Mouse (Mus musculus) v-Abl transformed pro-B cells (cell line): Measurements from ENCODE around the gene Hkdc1.

Source experiments
- in situ Hi-C, 2 experiments: fragments of 400-800 bp; cut with MboI; formaldehyde crosslinking; loops; one replicate each; pipeline ENCODE4 v1.15.1; 2025; ENCODE audit not compliant: unreplicated experiment in 2 of 2

Hkdc1 gene

DNA sequence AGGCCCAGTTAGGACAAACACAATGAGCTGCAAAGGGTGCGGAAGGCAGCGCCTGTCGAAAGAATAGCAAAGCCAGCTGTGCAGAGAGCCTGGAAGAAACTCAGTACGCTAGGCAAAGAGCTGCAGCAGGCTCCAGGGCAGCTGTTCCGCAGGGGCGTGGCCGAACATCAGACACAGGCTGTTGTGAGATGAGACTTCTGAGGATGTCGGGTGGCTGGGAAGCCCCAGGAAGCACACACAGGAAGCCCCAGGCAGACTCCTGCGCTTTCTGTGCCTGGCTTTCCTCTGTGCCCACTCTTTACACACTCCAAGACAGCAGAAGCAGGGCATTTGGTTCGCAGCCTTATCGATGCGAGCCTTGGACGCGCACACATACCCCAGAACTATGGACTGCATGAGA, 17.4 kb downstream of the Hkdc1 start:
- in situ Hi-C loops: loop anchor here (5.0 to 25.0 kb wide), 3 partner anchors 133 to 568 kb away; no protein-coding TSS in a partner anchor

DNA sequence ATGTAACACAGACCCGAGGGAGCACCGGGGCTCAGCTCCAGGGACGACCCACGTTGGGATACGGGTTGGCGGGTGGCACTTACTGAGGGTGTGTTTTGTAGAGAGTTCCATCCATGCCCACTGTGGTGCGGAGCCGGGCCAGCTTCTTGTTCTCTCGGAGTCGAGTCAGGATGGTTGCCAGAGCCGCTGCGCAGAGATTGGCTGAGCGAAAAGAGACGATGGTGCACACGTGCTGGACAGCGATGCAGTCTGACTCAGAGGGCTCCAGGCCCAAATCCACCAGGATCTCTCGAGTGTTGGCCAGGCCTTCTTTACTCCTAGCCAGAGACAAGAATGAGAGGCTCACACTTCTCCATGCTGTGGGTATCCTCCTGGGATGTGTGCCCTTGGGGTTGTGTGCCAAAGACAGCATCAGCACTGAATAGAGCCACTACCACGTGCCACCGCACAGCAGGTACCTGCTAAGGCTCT, 20.6 kb downstream of the Hkdc1 start:
- in situ Hi-C loops: loop anchor here (10.0 to 25.0 kb wide), 2 partner anchors 217 to 564 kb away; no protein-coding TSS in a partner anchor

DNA sequence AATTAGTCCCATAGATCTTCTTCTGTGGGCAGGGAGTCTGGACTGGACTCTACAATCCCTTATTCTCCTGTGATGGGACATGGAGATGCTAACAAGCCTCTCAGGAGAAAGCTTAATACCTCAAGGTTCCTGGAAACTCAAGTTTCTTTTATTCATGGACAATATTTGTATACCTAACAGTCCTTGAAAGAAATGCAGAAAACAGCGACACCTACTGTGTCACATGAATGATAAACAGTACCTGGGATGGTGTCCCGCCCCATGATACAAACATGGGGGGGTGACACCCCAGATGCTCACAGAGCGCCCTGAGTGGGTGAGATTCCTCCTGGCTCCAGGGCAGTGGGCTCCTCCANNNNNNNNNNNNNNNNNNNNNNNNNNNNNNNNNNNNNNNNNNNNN, 39.3 kb downstream of the Hkdc1 start:
- in situ Hi-C loops: loop anchor here in 1 of 2 experiments (10.0 kb wide), 2 partner anchors 108 to 278 kb away; no protein-coding TSS in a partner anchor

DNA sequence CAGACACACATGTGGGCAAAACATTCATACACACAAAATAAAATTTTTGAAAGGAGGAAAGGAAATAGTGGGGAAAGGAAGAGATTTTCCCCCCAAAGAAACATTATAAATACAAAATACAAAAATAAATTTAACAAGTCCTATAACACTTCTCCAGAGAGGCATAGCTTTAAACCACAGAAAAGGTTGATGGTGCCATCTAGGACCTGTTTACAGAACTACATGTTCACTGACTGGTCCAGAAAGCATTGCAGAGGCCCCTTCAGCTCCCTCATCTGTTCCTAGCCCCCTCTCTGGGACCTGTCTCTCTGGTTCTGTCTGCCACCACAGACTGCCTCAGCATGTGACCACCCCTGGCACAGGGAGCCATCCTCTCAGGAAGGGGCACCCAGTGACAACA, 41.4 kb downstream of the Hkdc1 start:
- in situ Hi-C loops: loop anchor here in 1 of 2 experiments (10.0 kb wide), 2 partner anchors 106 to 276 kb away; no protein-coding TSS in a partner anchor

DNA sequence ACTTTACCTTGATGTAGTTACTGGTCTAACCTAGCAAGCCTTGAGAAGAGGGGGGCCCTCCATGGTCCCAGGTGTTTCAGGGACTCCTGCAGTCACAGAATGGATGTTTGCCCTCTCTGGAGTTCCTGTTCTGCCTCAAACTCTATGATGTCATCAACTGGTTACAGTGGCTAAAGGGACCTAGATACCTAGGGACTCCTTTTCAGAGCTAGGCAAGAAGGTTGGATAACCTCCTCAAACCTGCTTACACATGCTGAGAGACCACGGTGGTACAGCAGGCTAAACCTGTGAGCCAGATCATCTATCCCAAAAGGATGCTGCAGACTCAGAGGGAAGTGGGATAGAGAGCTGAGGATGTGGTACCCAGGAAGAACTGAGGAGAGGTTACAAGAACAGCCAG, 42.5 kb downstream of the Hkdc1 start, which contains the start of gene Hk1:
Gene Hk1, minus strand, starts transcription at position 101 of the 400 bp plus-strand sequence.
- in situ Hi-C loops: loop anchor here in 1 of 2 experiments (10.0 kb wide), 2 partner anchors 105 to 275 kb away; no protein-coding TSS in a partner anchor

DNA sequence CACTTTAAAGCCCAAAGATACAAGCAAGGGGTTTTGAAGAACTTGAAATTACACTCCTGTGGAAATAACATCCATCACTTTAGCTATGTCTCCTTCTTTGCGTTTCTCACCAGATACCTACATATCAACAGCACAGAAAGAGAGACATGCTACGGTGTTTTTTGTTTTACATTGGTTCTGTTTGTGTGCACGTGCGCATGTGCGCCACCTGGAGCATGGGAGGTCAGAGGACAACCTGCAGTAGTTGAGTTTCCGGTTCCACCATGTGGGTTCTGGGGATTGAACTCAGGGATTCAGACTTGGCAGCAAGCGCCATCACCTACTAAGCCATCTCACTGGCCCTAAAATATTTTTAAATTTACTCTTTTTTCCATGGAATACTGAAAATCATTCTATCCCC, 63.5 kb downstream of the Hkdc1 start:
- in situ Hi-C loops: no loop called here

DNA sequence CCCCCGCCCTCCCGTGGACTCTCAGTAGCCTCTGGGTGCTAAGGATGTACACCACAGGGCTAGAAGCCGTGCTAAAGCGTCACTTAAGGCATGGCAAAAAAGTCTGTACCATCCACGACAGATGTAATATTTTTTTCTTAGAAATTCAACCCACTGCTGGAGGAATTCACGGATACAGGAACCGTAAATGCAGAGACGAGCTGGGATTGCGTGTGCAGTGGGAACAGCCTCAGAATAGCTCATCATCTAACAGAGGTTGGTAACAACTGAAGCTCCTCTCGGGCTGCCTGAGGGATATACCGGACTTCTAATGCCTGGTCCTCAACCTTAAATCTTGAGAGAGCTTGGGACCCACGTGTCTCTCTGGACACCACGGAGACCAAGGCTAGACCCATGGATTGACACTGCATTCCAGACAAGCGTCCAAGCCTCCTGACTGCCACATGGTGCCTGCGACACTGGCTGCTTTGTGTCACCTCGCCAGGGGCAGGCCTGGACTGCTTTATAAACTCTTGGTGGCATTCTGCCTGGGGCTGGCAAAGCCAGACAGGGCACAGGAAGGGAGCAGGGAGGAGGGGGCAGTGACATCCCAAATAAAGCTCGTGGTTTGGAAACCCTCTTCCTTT, 66.1 kb downstream of the Hkdc1 start:
- in situ Hi-C loops: no loop called here

DNA sequence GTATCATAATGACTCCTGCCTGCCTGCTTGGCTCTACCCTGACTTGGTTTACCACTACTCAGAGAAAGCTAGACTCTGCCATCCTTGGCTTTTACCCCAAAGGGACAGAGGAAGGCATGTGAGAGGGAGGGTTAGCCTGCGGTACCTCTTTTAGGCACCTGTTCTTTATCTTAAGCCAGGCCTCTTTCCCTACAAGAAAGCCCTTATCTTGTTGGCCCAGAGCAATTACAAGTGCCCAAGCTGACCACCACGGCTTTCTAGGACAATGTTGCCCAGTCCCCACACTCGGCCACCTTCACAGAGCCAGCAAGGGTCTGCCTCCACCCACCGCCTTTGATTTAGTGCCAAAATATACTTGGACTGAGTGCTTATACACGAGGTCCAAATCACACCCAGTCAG, 77.1 kb downstream of the Hkdc1 start:
- in situ Hi-C loops: loop anchor here in 1 of 2 experiments (10.0 kb wide), 1 partner anchor 60 kb away; no protein-coding TSS in a partner anchor

DNA sequence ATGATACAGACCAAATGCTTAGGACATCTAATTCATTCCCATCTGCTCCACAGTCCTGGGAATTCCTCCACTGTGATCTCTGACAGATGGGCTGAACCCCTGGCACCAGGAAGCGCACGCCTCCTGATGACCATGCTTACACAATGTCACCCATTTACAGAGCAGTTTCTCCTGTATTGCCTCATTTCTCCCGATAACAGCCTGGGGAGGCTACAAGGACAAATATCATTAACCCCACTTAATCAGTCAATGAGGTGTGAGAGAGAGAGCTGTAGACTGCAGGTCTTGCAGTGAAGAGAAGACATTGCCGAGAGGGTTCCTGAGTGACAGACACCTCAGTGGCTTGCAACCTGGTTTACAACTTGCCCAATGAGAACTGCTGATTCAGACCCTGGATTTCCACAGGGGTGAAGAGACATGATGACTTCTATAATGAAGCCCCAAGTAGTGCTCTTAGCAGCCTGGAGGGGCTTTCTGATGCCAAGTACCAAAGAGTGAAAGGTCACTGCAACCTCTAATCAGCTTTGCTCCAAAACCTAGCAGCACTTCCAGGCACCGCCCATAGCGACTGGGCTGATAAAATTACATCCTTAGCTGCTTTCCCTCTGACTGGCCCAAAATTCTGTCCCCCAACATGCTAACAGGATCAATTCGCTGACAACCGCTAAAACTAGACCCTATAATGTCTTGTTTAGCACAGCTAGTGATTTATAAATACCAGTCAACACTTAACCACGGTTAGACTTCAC, 78.1 kb downstream of the Hkdc1 start:
- in situ Hi-C loops: loop anchor here in 1 of 2 experiments (10.0 kb wide), 1 partner anchor 59 kb away; no protein-coding TSS in a partner anchor

DNA sequence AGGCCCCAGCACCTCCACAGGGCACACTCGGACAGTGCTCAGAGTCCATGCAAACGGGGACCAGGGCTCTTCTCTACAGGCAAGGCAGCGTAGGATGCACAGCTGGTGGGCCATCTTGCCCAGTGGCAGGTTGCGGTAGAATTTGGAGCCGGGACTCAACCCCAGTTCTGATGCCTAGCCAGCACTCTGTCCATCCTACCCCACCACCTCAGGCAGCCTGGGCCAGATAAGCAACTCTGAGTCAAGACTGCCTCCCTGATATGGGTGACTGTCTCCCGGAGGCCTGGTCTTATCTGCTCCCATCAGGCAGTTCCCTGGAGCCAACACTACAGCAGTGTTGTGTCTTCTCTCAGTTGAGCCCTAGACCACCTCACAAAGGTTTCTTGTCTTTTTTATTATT, 79.8 kb downstream of the Hkdc1 start:
- in situ Hi-C loops: loop anchor here in 1 of 2 experiments (10.0 kb wide), 1 partner anchor 58 kb away; no protein-coding TSS in a partner anchor

DNA sequence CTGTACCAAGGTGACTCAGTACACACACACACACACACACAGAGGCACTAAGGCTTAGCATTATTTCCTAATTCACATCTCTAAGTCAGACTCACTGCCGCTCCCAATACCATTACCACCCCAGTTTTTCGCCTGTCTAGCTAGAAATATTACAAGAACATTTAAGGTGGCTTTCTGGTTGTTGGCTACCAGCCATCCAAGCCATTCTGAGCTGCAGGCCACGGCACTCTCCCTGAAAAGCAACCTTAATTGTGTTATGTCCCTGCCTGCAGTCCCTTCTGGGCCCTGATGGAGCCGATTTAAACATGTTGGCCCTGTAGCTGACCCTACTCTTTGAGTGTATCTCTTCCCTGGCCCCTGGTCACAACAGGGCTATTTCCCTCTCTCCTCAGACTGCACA, 80.3 kb downstream of the Hkdc1 start:
- in situ Hi-C loops: loop anchor here in 1 of 2 experiments (10.0 kb wide), 1 partner anchor 57 kb away; no protein-coding TSS in a partner anchor

DNA sequence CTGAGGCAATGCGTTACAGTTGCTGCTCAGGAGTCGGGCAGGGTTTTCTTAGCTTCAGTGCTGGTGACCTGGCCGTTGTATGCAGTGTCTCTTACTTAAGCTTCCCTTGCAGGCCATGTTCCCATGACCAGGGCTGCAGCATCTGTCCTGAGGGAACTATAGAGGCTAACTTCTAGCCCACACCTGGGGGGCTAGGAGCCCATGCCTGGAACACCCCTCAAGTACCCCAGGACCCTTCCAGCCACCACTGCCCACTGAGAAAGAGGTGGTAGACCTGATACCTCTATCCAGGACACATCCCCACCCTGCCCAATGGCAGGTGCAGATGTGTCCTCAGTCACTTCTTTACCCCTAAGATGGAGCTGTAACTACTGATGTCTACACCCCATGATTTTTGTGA, 81.3 kb downstream of the Hkdc1 start:
- in situ Hi-C loops: loop anchor here in 1 of 2 experiments (10.0 kb wide), 1 partner anchor 56 kb away; no protein-coding TSS in a partner anchor

DNA sequence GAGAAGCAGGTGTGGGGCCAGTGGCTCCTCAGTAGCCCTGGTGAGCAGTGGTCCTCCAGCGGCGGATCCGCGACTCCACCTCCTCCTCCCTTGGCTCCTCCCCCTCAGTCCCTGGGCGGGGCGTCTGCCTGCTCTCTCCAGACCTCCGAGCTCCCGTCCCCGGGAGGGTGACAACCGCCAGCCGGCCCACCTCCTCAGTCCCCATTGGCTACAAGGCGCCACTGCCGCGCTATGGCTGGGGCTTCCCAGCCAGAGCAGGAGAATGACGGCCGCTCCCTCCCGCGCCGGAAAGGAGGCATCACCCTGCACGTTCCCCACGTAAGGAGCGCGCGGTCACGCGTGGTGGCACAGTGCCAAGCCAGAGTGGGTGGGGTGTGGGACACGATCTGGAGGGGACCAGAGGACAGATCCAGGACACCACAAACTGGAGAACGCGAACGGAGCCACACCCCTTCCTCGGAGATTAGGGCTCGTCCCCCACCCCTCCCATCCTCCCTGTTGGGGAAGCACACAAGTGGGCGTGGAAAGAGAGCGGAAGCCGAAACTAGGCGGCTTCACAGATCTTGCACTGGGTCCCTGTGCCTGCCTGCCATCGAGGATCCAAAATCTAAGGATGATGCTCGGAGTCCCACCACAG, 82.1 kb downstream of the Hkdc1 start:
- in situ Hi-C loops: loop anchor here in 1 of 2 experiments (10.0 kb wide), 1 partner anchor 55 kb away; no protein-coding TSS in a partner anchor

DNA sequence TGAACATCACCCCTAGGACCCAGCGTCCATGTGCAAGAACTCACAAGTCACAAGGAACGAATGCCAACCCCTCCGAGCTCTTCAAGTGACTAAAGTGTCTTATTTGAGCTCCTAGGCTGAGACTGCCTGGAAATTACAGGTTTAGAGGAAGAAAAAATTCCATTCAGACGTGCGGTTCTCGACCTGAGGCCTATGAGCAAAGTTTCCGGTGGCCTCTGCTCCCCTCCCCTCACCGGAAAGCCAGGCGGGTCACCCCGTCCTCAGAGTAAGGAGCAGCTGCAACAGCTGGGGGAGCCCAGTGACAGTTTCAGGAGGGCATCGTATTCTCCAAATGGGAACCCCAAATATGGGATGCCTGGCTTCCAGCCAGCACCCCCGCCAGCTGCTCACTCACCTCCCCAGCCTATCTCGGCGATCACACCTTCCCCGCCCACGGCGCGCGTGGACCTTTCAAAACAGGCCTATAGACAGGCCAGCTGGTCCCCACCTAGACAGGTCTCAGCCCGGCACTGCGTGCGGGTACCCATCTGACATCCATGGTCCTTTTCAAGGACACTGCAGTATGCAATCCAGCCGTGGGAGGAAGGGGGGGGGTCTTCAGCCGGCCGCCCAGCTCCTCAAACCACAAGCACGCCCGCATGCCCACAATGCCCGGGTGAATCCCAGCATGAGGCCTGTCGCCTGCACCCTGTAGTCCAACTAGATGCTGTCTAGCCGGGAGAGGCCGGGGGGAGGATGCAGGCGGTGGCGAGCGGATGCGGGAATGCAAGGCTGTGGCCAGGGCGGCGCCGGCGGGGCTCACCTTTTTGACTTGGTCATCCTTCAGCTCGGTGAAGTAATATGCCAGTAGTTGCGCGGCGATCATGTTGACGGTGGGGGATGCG, 82.8 kb downstream of the Hkdc1 start:
- in situ Hi-C loops: loop anchor here in 1 of 2 experiments (10.0 kb wide), 1 partner anchor 55 kb away; no protein-coding TSS in a partner anchor

DNA sequence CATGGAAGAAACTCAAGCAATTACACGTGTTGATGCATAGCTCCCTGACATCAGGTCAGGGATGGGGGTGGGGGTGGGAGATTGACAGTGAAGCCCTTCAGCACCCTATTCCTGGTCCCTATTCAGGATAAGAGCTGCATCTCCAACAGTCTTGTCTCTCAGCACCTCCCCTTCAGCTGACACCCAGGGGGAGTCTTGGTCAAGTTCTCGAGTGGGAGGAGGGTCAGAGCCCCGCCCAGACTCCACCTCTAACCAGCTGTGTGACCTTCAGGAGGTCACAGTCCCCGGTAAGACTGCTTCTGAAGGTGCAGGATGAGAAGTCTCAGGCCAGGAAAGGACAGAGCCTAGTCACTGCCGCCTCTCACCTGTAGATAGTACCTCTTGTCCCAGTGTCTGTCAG, 83.7 kb downstream of the Hkdc1 start:
- in situ Hi-C loops: no loop called here

DNA sequence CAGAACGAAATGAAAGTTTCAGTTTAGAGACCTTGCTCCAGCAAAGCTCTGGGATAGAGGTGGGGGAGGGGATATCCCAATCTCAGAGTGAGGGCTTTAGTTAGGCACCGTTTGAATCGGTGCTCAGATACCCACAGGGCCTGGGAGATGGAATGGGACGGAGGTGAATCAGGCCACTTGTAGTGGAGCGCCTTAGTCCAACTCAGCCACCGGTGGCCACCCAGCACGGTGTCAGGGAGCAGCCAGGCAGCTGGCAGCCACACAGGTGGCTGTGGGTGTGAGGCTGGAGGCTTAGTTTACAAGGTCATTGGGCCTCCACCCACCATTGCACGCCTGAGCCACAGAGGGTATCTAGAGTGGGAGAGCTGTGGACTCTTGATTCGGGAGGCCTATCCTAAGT, 84.1 kb downstream of the Hkdc1 start:
- in situ Hi-C loops: no loop called here

DNA sequence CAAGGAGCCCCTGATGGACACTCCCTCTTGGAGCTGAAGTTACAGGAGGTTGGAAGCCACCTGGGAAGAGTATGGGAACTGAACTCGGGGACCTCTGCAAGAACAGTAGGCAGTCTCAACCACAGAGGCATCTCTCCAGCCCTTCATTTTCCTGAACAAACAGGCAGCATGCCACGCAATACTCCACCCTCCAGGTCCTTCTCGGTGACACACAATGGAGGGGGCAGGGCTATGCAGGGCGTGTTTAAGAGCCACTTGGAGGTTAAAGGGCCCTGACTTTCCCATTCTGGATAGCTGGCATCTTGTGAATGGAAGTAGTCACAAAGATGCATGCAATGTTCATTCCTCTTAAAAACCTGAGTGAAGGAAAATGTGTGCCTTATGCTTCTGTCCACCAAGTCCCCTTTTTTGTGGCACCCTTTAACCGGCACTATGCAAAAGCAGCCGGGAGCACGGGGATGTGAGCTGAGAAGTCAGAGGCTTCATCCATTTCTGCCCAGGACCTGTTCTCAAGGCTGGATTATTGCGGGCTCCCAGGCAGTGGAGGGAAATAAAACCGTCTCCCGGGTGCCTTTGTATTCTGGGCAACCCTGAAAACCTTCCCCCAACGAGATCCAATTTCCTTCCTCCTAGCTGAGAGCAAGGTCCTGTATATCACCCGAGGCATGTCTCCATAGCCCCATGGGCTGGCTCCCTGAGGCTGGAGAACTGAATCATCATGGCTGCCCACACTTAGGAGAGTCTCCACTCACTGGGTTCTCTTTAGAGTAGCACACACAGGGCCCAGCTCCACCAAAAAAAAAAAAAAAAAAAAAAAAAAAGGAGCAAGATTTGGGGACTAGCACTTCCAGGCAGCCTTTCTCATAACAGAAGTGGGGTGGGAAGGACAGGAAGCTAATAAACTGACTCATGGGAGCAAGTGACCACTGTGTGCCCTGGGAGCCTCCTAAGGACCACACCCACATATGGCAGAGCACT, 85.4 kb downstream of the Hkdc1 start:
- in situ Hi-C loops: no loop called here

DNA sequence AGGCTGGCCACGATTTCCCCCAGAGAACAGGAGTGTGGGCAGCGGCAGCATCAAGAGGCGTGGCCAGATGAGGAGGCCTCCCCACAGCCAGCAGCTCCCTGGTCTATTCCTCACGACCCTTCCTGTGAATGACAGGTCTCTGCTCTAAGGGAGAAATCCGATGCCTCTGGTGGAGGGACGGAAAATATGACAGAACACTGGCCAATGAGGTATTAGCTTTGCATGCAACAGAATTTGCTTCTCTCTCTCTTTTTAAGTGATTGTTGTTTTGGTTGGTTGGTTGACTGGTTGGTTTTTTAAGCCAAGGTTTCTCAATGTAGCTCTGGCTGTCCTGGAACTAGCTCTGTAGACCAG, 86.9 kb downstream of the Hkdc1 start:
- in situ Hi-C loops: no loop called here
